Mouse (Mus musculus) neural tube, embryonic 11.5 days (tissue): Measurements from ENCODE around the gene Krtap28-10. TPM values are rescaled to one million over a fixed set of nuclear protein-coding genes. Genes with fewer than 3 reads are reported as not detected.
A peak's percentile ranks its signal among the peaks of the same experiment; 100 is the strongest.

ENCODE experiments used
- ATAC-seq: fragments of 200-750 bp; cut with Nextera tagmentation; 2 replicates; pipeline ENCODE4 v1.8.0; 2017; ENCODE audit warnings: moderate number of reproducible peaks, mild to moderate bottlenecking, moderate TSS enrichment, moderate library complexity; ENCODE audit not compliant: insufficient read depth, low FRiP score, low TSS enrichment
- DNase-seq: peaks from one replicate; pipeline ENCODE4 v3.0.0-alpha.2; 2015; ENCODE audit warnings: low spot score
- H3K27ac ChIP-seq: fragments of 300-500 bp; sonication (generic); 2 replicates; pipeline ENCODE4 v1.5.1; 2014; ENCODE audit warnings: low read depth, mild to moderate bottlenecking, low read length
- H3K27me3 ChIP-seq: fragments of 300-500 bp; sonication (generic); 2 replicates; pipeline ENCODE4 v1.6.1; 2014; ENCODE audit warnings: mild to moderate bottlenecking, low read length, mixed read lengths; ENCODE audit not compliant: control insufficient read depth, insufficient read depth
- H3K36me3 ChIP-seq: fragments of 300-500 bp; sonication (generic); 2 replicates; pipeline ENCODE4 v1.6.1; 2014; ENCODE audit warnings: mild to moderate bottlenecking, low read length, moderate library complexity, mixed read lengths; ENCODE audit not compliant: control insufficient read depth, insufficient read depth
- H3K4me1 ChIP-seq: fragments of 300-500 bp; sonication (generic); 2 replicates; pipeline ENCODE4 v1.6.1; 2014; ENCODE audit warnings: low read length, mixed read lengths; ENCODE audit not compliant: control insufficient read depth, insufficient read depth
- H3K4me2 ChIP-seq: fragments of 300-500 bp; sonication (generic); 2 replicates; pipeline ENCODE4 v1.6.1; 2014; ENCODE audit warnings: low read depth, mild to moderate bottlenecking, moderate library complexity
- H3K4me3 ChIP-seq: fragments of 300-500 bp; sonication (generic); 2 replicates; pipeline ENCODE4 v1.5.1; 2014; ENCODE audit warnings: low read depth, low read length
- H3K9ac ChIP-seq: fragments of 300-500 bp; sonication (generic); 2 replicates; pipeline ENCODE4 v1.6.1; 2014; ENCODE audit warnings: mild to moderate bottlenecking, low read length
- H3K9me3 ChIP-seq: fragments of 300-500 bp; sonication (generic); 2 replicates; pipeline ENCODE4 v1.6.1; 2016; ENCODE audit warnings: low read length; ENCODE audit not compliant: control insufficient read depth
- WGBS: fragments of 180-500 bp; shearing (Covaris S2); extraction: QIAGEN DNeasy Blood & Tissue Kit; methylation state at CpG from one replicate; pipeline ENCODE4 v1.1.7; 2014; 5-methylcytosine and 5-hydroxymethylcytosine counted together
- polyA plus RNA-seq: library from polyadenylated mRNA; unstranded; fragments of >200 nt; fragmentation: Nextera tagmentation; extraction: Ambion mirVana; gene quantifications from 2 replicates; pipeline ENCODE4 v1.2.1, GENCODE M21; 2014

Gene Krtap28-10
- polyA plus RNA-seq, 1 experiment from 2014 or later: not detected

- Histone ChIP-seq H3K4me1 (no peaks in the 10 kb centered on the region), H3K27ac (no peak within 1 kb of the TSS), H3K9ac (no peak within 1 kb of the TSS), H3K4me3 (no peak within 1 kb of the TSS), H3K36me3 (no peaks in the 10 kb centered on the region), H3K9me3 (no peaks in the 10 kb centered on the region), H3K27me3 (no peaks in the 10 kb centered on the region), H3K4me2 (no peak within 1 kb of the TSS)
- ATAC-seq (no peak), DNase-seq (no peak)
- WGBS: 96% methylated on average over 4 of the region's 4 CpGs
These were observed 18.4 kb upstream of the Krtap28-10 start, which contains the start of gene Krtap28-13 for GRCm38 (mm10) chr1:83060643-83061042. Gene Krtap28-13 (plus strand): TSS chr1:83060930.

- Histone ChIP-seq H3K27ac (no peak within 1 kb of the TSS), H3K9ac (no peak within 1 kb of the TSS), H3K4me1 (no peaks in the 10 kb centered on the region), H3K27me3 (no peaks in the 10 kb centered on the region), H3K9me3 (no peaks in the 10 kb centered on the region), H3K4me3 (no peak within 1 kb of the TSS), H3K4me2 (no peak within 1 kb of the TSS), H3K36me3 (no peaks in the 10 kb centered on the region)
- DNase-seq: no peak
- 90% methylated on average over 9 of the region's 9 CpGs for WGBS
- no peak for ATAC-seq
These were observed 17.0 kb upstream of the Krtap28-10 start, which contains the start of gene A030005K14Rik for GRCm38 (mm10) chr1:83059278-83059677. Gene A030005K14Rik (minus strand): TSS chr1:83059378.

- Histone ChIP-seq H3K27me3 (no peaks in the 10 kb centered on the region), H3K36me3 (no peaks in the 10 kb centered on the region), H3K9me3 (no peaks in the 10 kb centered on the region), H3K4me1 (no peaks in the 10 kb centered on the region), H3K27ac (no peak overlapping the region), H3K4me3 (no peak overlapping the region), H3K4me2 (no peak overlapping the region), H3K9ac (no peak overlapping the region)
- WGBS: 69% methylated on average over 1 of the region's 1 CpGs
- ATAC-seq (no peak), DNase-seq (no peak)
These were observed 16.2 kb upstream of the Krtap28-10 start for GRCm38 (mm10) chr1:83058481-83058880.

- Histone ChIP-seq H3K27me3 (no peaks in the 10 kb centered on the region), H3K9ac (no peak within 1 kb of the TSS), H3K4me2 (no peak within 1 kb of the TSS), H3K27ac (no peak within 1 kb of the TSS), H3K36me3 (no peaks in the 10 kb centered on the region), H3K4me3 (no peak within 1 kb of the TSS), H3K9me3 (no peaks in the 10 kb centered on the region), H3K4me1 (no peaks in the 10 kb centered on the region)
- DNase-seq: no peak
- 82% methylated on average over 5 of the region's 5 CpGs for WGBS
- ATAC-seq: no peak
These were observed 2.7 kb upstream of the Krtap28-10 start, which contains the start of gene Gm47969 for GRCm38 (mm10) chr1:83044882-83045427. Gene Gm47969 (plus strand): TSS chr1:83044932.

- 73% methylated on average over 4 of the region's 4 CpGs for WGBS
- Histone ChIP-seq H3K27ac (no peak overlapping the region), H3K4me1 (0 out of 2 replicates have a peak, but pooled peaks cover 2% of the 10 kb centered on the region), H3K27me3 (no peaks in the 10 kb centered on the region), H3K9me3 (no peaks in the 10 kb centered on the region), H3K9ac (no peak overlapping the region), H3K36me3 (no peaks in the 10 kb centered on the region), H3K4me3 (no peak overlapping the region), H3K4me2 (no peak overlapping the region)
- ATAC-seq (no peak; the same call in 1 of the 2 replicates), DNase-seq (no peak)
These were observed 3.2 kb downstream of the Krtap28-10 start for GRCm38 (mm10) chr1:83039080-83039479.

- H3K27ac ChIP-seq: no peak within 1 kb of the TSS
- WGBS: under 1% methylated on average over 25 of the region's 25 CpGs
These were observed 4.1 kb downstream of the Krtap28-10 start, which contains the start of gene Slc19a3 for GRCm38 (mm10) chr1:83038109-83038672. Gene Slc19a3 (minus strand): TSS chr1:83038448.

GRCm38 (mm10) chr1:83036892-83037667 is 5.2 kb downstream of the Krtap28-10 start:
- 78% methylated on average over 11 of the region's 11 CpGs for whole genome bisulfite sequencing
- DNase-seq (no peak), ATAC-seq (no peak)
- Histone ChIP-seq H3K4me1 (0 out of 2 replicates have a peak, but pooled peaks cover 2% of the 10 kb centered on the region), H3K9me3 (no peaks in the 10 kb centered on the region), H3K27ac (no peak overlapping the region), H3K4me3 (no peak overlapping the region), H3K36me3 (no peaks in the 10 kb centered on the region), H3K27me3 (no peaks in the 10 kb centered on the region), H3K4me2 (no peak overlapping the region), H3K9ac (no peak overlapping the region)

More at GRCm38 (mm10) chr1:83038109-83038672, 4.1 kb downstream of the Krtap28-10 start, which contains the start of gene Slc19a3:
- DNase-seq (peak; percentile 57), ATAC-seq (peak; percentile 88)
- no peaks in the 10 kb centered on the region for H3K27me3 ChIP-seq
- peak within 1 kb of the TSS; percentile 38 for H3K4me3 ChIP-seq
- peak within 1 kb of the TSS; percentile 52 for H3K9ac ChIP-seq
- no peaks in the 10 kb centered on the region for H3K36me3 ChIP-seq
- peak within 1 kb of the TSS; percentile 60 for H3K4me2 ChIP-seq
- 0 out of 2 replicates have a peak, but pooled peaks cover 2% of the 10 kb centered on the region for H3K4me1 ChIP-seq
- H3K9me3 ChIP-seq: no peaks in the 10 kb centered on the region

GRCm38 (mm10) chr1:83034509-83034908 is 7.8 kb downstream of the Krtap28-10 start:
- Histone ChIP-seq H3K4me3 (no peak overlapping the region), H3K9me3 (no peaks in the 10 kb centered on the region), H3K9ac (no peak overlapping the region), H3K4me2 (no peak overlapping the region), H3K27me3 (no peaks in the 10 kb centered on the region), H3K4me1 (0 out of 2 replicates have a peak, but pooled peaks cover 2% of the 10 kb centered on the region), H3K36me3 (no peaks in the 10 kb centered on the region), H3K27ac (no peak overlapping the region)
- no peak for DNase-seq
- ATAC-seq: no peak
- WGBS: 63% methylated on average over 5 of the region's 5 CpGs
